Mouse (Mus musculus): ENCODE measurements around the gene Dlst.
A peak's percentile ranks its signal among the peaks of the same experiment; 100 is the strongest.

The Dlst gene

GRCm38 (mm10) chr12:85151002-85151774 is 40.6 kb downstream of the Dlst start, which contains the start of gene Rps6kl1:
Gene Rps6kl1 (minus strand): TSS chr12:85151264.
- peak; percentile 81 for DNase-seq (ENCODE audit: low read depth)

- DNase-seq (ENCODE audit: low read depth), result no peak
Observed at GRCm38 (mm10) chr12:85153011-85153410, 42.4 kb downstream of the Dlst start.

- no peak for DNase-seq (ENCODE audit: low read depth)
Observed at GRCm38 (mm10) chr12:85156324-85156723, 45.7 kb downstream of the Dlst start.

- DNase-seq (ENCODE audit: low read depth), result no peak
Observed at GRCm38 (mm10) chr12:85157797-85158460, 47.3 kb downstream of the Dlst start.

- DNase-seq (ENCODE audit: low read depth), result no peak
Observed at GRCm38 (mm10) chr12:85158801-85159200, 48.2 kb downstream of the Dlst start.

- no peak for DNase-seq (ENCODE audit: low read depth)
Observed at GRCm38 (mm10) chr12:85159592-85159991, 49.0 kb downstream of the Dlst start.

- no peak for DNase-seq (ENCODE audit: low read depth)
Observed at GRCm38 (mm10) chr12:85164996-85165395, 54.4 kb downstream of the Dlst start.

GRCm38 (mm10) chr12:85166631-85167030 is 56.0 kb downstream of the Dlst start:
- no peak for DNase-seq (ENCODE audit: low read depth)

- DNase-seq (ENCODE audit: low read depth), result peak; percentile 90
Observed at GRCm38 (mm10) chr12:85169117-85169858, 58.7 kb downstream of the Dlst start.

GRCm38 (mm10) chr12:85169877-85170276 is 59.2 kb downstream of the Dlst start:
- DNase-seq (ENCODE audit: low read depth), result no peak

- no peak for DNase-seq (ENCODE audit: low read depth)
Observed at GRCm38 (mm10) chr12:85170284-85170947, 59.8 kb downstream of the Dlst start.

- DNase-seq (ENCODE audit: low read depth), result no peak
Observed at GRCm38 (mm10) chr12:85170948-85171307, 60.3 kb downstream of the Dlst start.

- DNase-seq (ENCODE audit: low read depth), result no peak
Observed at GRCm38 (mm10) chr12:85174016-85174415, 63.4 kb downstream of the Dlst start.

- DNase-seq (ENCODE audit: low read depth), result no peak
Observed at GRCm38 (mm10) chr12:85175087-85175675, 64.5 kb downstream of the Dlst start.

GRCm38 (mm10) chr12:85175926-85176845 is 65.6 kb downstream of the Dlst start:
- DNase-seq (ENCODE audit: low read depth), result no peak

- peak; percentile 67 for DNase-seq (ENCODE audit: low read depth)
Observed at GRCm38 (mm10) chr12:85176846-85177523, 66.4 kb downstream of the Dlst start.

- peak; percentile 18 for DNase-seq (ENCODE audit: low read depth)
Observed at GRCm38 (mm10) chr12:85177740-85178239, 67.2 kb downstream of the Dlst start, which contains the start of gene Pgf. Gene Pgf (minus strand): TSS chr12:85177790.

GRCm38 (mm10) chr12:85178294-85178693 is 67.7 kb downstream of the Dlst start:
- DNase-seq (ENCODE audit: low read depth), result no peak

GRCm38 (mm10) chr12:85181475-85182344 is 71.1 kb downstream of the Dlst start:
- no peak for DNase-seq (ENCODE audit: low read depth)

Data from induced T-regulatory cell, adult 2 months (primary cell).